Mouse (Mus musculus) gastrocnemius, postnatal 10 days (tissue): Measurements from ENCODE around the gene Nucb1. TPM values are rescaled to one million over a fixed set of nuclear protein-coding genes. Genes with fewer than 3 reads are reported as not detected.
A peak's percentile ranks its signal among the peaks of the same experiment; 100 is the strongest.
"Not testable (repeated sequence)": the region's sequence is repeated elsewhere in the genome, so short reads cannot be mapped to it uniquely, and the experiment has no call there.

Experiments
- DNase-seq: peaks from one replicate; pipeline ENCODE4 v3.0.0; 2021; ENCODE audit warnings: mixed read lengths
- long read RNA-seq, 2 experiments: library from polyadenylated mRNA; stranded (forward); transcript quantifications; one replicate each; pipeline ENCODE4 v2.0.0; 2021
- total RNA-seq, 2 experiments: library from RNA; stranded (reverse); gene quantifications; 2 replicates each; pipeline ENCODE4 v1.2.3; 2021

Nucb1 gene
- 100 to 1,000 TPM; 121 to 137 TPM for total RNA-seq
- long read RNA-seq, experiment 1, full-length matches to known transcripts, result 190 of 228 reads
- long read RNA-seq, experiment 1, partial matches to known transcripts, result 25 of 228 reads
- long read RNA-seq, experiment 1, other reads (novel, unspliced or antisense), result 13 of 228 reads
- long read RNA-seq, experiment 2, full-length matches to known transcripts, result 147 of 169 reads
- long read RNA-seq, experiment 2, partial matches to known transcripts, result 12 of 169 reads
- long read RNA-seq, experiment 2, other reads (novel, unspliced or antisense), result 10 of 169 reads

GRCm38 (mm10) chr7:45509912-45510787 lies at the start of gene Nucb1:
Gene Nucb1 (minus strand): TSS chr7:45510406.
- peak; percentile 86 for DNase-seq

DNA sequence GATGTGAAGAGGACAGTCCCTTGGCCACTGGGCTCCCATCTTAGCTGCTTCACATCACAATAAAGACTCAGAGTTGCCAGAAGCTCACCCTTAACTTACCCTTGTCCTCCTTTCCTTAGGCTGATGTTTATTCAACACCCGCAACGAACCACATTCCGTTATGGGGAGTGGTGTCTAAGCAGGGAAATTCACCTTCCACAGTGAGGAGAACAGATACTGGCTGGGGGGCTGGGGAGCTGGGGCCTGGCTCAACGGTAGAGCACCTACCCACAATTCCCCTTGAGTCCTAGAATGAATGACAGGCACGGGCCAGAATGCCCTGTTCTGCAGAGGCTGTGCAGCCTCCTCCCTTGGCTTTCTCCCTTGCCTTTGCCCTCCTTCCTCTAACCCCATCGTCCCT lies 48.7 kb upstream of the Nucb1 start:
- no peak for DNase-seq

- DNase-seq, result peak; percentile 84
Measured at GRCm38 (mm10) chr7:45555787-45556186, 45.6 kb upstream of the Nucb1 start.

- DNase-seq, result no peak
Measured at GRCm38 (mm10) chr7:45554744-45555143, 44.5 kb upstream of the Nucb1 start, which contains the start of gene Hsd17b14. Gene Hsd17b14 (plus strand): TSS chr7:45554893.

DNA sequence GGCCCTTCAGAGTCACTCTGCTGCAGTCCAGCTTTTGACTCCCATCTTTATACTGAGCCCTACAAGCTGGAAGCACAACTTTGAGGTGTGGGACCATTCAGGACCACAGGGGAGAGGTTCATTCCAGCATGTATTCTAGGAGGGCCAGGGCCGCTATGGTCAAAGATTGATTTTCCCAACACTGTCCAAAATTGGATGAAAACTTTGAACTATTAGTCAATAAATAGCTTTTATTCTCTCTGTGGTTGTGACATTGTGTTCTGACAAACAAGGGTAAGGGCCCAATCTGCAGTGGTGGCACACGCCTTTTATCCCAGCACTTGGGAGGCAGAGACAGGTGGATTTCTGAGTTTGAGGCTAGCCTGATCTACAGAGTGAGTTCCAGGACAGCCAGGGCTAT lies 43.8 kb upstream of the Nucb1 start:
- no peak for DNase-seq

GRCm38 (mm10) chr7:45553519-45553918 lies 43.3 kb upstream of the Nucb1 start:
- DNase-seq, result no peak

- no peak for DNase-seq
Measured at GRCm38 (mm10) chr7:45551512-45551883, 41.3 kb upstream of the Nucb1 start.

GRCm38 (mm10) chr7:45550821-45551511 lies 40.8 kb upstream of the Nucb1 start:
- DNase-seq, result no peak

DNA sequence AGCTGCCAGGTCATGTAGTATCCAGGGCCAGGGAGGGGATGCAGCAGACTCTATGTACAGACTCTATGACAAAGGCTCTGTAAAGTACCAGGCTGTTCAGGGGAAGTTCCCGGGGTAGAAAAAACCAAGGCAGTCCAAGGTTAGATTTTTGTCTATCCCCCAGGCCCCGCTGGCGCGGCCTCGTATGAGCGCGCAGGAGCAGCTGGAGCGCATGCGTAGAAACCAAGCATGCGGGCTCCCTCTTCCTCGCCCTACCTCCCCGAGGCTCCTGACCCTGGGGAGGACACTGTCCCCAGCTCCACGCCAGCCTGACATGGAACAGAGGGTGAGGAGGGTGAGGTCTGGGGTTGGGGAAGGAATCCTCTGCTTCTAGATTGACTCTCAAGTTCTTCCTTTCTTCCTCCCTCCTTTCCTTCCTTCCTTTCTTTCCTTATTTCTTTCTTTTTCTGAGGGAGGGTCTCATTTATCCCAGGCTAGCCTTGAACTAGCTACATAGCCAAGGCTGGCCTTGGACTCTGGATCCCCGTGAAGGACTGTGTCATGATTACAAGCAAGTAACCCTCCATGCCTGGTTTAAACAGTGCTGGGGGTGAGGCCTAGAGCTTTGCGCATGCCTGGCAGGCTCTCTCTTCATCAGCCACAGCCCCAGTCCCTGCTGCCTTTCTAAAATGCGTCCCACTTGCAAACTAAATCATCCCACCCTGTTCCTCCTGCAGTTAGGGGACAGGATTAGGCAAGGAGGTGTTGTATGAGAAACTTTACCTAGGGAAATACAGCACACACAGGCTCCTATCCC lies 39.6 kb upstream of the Nucb1 start:
- no peak for DNase-seq

DNA sequence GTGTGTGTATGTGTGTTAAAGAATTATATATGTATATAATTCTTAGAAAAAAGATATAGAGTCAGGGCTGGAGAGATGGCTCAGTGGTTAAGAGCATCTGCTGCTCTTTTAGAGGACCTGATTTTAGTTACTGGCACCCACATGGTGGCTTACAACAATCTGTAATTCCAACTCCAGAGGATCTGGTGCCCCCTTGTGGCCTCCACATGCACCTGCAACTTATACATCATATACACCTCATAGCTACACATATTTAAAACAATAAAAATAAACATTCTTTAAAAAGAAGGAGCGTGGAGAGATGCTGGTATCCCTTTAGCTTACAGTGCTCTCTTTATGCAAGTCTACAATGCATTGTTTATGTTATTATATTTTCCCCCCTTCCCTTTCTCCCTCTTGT lies 34.3 kb upstream of the Nucb1 start:
- no peak for DNase-seq

- DNase-seq, result no peak
Measured at GRCm38 (mm10) chr7:45540213-45540612, 30.0 kb upstream of the Nucb1 start.

DNA sequence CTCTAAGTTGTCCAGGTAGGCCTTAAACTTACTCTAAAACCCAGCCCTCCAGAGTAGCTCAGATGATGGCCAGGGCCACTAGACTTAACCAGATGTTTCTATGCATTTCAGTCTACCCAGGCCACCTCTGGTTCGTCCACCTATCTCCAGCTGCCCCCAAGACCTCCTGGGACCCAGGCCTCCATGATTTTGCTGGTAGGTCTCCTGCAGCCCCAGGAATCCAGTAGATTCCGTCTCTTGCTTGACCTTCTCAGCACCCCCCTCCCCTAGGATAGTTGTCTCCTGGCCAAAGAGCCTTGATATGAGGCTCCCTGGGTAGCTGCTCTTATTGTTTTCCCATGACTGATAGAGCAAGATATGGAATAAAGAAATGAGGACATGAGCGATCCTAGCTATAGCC lies 28.9 kb upstream of the Nucb1 start:
- DNase-seq, result no peak

- no peak for DNase-seq
Measured at GRCm38 (mm10) chr7:45538163-45539041, 28.2 kb upstream of the Nucb1 start.

GRCm38 (mm10) chr7:45537602-45538001 lies 27.4 kb upstream of the Nucb1 start:
- DNase-seq, result no peak

DNA sequence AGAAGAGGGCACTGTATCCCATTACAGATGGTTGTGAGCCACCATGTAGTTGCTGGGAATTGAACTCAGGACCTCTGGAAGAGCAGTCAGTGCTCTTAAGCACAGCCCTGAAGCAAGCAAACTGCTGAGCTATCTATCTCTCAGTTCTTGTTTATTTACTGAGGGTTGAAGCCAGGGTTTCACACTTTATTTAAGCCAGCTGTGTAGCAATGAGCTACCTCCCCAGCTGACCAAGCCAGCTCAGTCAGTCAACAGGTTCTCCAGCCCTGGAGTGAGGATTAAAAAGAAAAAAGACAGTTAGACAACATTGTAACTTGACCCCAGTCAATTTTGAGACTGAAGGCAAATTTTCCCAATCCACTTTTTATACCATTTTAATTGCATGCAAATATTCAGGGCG lies 25.5 kb upstream of the Nucb1 start:
- DNase-seq, result no peak

DNA sequence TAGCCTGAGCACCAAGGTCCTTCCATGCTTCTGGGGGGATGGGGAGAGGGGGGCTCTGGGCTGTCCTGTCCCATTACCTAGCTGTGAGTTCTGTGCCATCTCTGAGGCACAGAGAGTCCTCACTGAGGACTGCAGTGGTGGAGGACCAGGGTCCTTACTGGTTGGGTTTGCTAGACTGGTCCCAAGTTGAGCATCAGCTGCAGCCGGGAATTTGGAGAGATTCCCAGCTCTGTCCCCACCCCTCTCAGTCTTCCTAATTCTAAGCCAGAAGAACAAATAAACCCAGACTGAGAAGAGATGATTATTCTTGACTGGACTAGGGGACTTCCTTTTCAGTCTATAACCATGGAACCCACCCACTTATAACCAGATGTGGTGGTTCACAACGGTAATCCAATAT lies 20.4 kb upstream of the Nucb1 start:
- DNase-seq, result peak; percentile 51

DNA sequence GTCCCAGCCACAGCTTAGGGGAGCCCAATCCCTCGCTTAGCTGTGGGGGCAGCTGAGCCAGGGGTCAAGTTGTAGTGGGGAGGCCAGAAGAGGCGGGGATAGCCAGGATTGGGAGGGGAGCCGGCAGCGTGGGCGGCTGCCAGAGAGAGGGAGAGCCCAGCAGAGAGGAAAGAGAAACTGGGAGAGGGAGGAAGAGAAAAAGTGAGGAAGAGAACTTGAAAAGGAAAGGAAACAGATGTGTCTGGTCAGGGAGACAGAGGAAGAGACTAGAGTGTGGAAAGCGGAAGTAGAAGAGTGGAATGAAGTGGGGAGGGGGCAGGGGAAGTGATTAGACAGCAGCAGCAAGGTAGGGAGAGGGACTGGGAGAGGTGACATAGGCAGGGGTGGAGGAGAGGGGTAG lies 19.3 kb upstream of the Nucb1 start:
- DNase-seq, result peak; percentile 47

GRCm38 (mm10) chr7:45527169-45527568 lies 17.0 kb upstream of the Nucb1 start:
- DNase-seq, result not testable (repeated sequence)

GRCm38 (mm10) chr7:45526474-45527120 lies 16.4 kb upstream of the Nucb1 start:
- DNase-seq, result no peak

GRCm38 (mm10) chr7:45525809-45526473 lies 15.7 kb upstream of the Nucb1 start, which contains the start of the genes Ppp1r15a and Plekha4:
Gene Ppp1r15a (minus strand): TSS chr7:45526268.
Gene Plekha4 (plus strand): TSS chr7:45526330.
- DNase-seq, result peak; percentile 93
